Mouse (Mus musculus) midbrain, embryonic 15.5 days (tissue): ENCODE data around the gene Lmcd1. TPM values are rescaled to one million over a fixed set of nuclear protein-coding genes. Genes with fewer than 3 reads are reported as not detected.

Experiments used
- ATAC-seq: fragments of 200-750 bp; cut with Nextera tagmentation; replicated peaks from 2 replicates; pipeline ENCODE4 v1.8.0; 2017; ENCODE audit warnings: moderate TSS enrichment
- H3K27ac ChIP-seq: fragments of 300-500 bp; sonication (generic); 2 replicates; pipeline ENCODE4 v1.5.1; 2015; ENCODE audit warnings: mild to moderate bottlenecking, inconsistent platforms
- H3K27me3 ChIP-seq: fragments of 300-500 bp; sonication (generic); replicated peaks from 2 replicates; pipeline ENCODE4 v1.6.1; 2015; ENCODE audit warnings: inconsistent platforms
- H3K36me3 ChIP-seq: fragments of 300-500 bp; sonication (generic); replicated peaks from 2 replicates; pipeline ENCODE4 v1.6.1; 2015; ENCODE audit warnings: inconsistent platforms
- H3K4me1 ChIP-seq: fragments of 300-500 bp; sonication (generic); 2 replicates; pipeline ENCODE4 v1.6.1; 2015; ENCODE audit warnings: inconsistent platforms
- H3K4me2 ChIP-seq: fragments of 300-500 bp; sonication (generic); 2 replicates; pipeline ENCODE4 v1.6.1; 2015; ENCODE audit warnings: inconsistent platforms, mild to moderate bottlenecking, moderate library complexity
- H3K4me3 ChIP-seq: fragments of 300-500 bp; sonication (generic); 2 replicates; pipeline ENCODE4 v1.5.1; 2015; ENCODE audit warnings: mild to moderate bottlenecking, inconsistent platforms
- H3K9ac ChIP-seq: fragments of 300-500 bp; sonication (generic); 2 replicates; pipeline ENCODE4 v1.6.1; 2015; ENCODE audit warnings: mild to moderate bottlenecking, inconsistent platforms
- H3K9me3 ChIP-seq: fragments of 300-500 bp; sonication (generic); 2 replicates; pipeline ENCODE4 v1.6.1; 2016; ENCODE audit warnings: inconsistent platforms
- WGBS: fragments of 180-500 bp; shearing (Covaris S2); methylation state at CpG from one replicate; pipeline ENCODE4 v1.1.7; 2015; ENCODE audit warnings: mixed read lengths; 5-methylcytosine and 5-hydroxymethylcytosine counted together
- polyA plus RNA-seq: library from polyadenylated mRNA; unstranded; fragments of >200 nt; fragmentation: Nextera tagmentation; extraction: Ambion mirVana; gene quantifications from 2 replicates; pipeline ENCODE4 v1.2.1, GENCODE M21; 2015

The Lmcd1 gene
- polyA plus RNA-seq, 1 experiment from 2014 or later: 9.6 TPM

DNA sequence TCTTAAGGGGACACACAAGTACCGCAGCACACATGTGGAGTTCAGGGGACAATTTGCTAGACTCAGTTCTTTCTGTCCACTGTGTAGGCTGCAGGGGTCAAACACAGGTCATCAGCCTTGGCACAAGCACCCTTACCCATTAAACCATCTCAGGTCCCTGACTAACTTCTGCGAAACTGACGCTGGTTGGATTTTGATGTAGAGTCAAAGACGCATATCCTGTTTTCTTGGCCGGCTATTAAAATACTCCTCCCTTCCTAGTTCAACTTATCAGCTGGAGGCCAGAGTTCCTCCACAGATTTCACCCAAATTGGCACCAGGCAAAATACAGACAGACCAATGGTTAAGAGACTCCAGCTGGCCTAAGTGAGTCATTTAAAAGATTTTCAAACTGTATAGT, 54.2 kb downstream of the Lmcd1 start:
- Histone ChIP-seq H3K9me3 (no peaks in the 10 kb centered on the region), H3K4me2 (no peak overlapping the region), H3K4me3 (no peak overlapping the region), H3K9ac (no peak overlapping the region), H3K4me1 (no peaks in the 10 kb centered on the region), H3K27me3 (no peaks in the 10 kb centered on the region), H3K36me3 (no peaks in the 10 kb centered on the region), H3K27ac (no peak overlapping the region)
- WGBS: 92% methylated on average over 5 of the region's 5 CpGs
- no peak for ATAC-seq

DNA sequence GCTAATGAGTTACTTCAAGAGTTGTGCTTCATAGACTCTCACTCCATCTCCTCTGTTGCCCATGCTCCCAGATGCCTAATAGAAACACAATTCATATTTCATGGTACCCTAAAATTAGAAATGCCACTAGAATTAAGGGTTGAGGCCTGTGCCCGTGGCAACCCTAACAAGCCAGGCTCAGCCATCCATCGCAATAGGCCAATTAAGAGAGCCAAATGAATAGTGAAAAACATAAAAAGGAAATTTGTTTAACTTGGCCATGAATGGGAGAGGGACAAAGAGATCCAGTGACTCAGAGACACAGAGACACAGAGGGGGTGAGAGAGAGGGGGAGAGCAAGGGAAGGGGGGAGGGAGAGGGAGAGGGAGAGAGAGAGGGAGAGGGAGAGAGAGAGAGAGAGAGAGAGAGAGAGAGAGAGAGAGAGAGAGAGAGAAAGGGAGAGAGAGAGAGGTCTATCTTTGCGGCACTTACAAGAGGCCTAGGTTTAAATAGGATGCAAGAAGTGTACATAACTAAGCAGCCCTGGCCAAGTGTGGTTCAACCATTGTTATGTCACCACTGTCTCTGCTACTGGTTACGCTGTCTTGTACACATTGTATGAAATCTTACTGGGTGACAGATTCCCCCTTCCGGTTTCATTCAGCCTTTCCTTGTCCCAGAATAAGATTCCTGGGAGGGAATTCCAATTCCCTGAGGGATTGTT, 57.1 kb downstream of the Lmcd1 start:
- no peaks in the 10 kb centered on the region for H3K4me1 ChIP-seq
- no peak for ATAC-seq
- H3K27ac ChIP-seq: no peak overlapping the region
- H3K9me3 ChIP-seq: no peaks in the 10 kb centered on the region
- H3K4me3 ChIP-seq: no peak overlapping the region
- no peak overlapping the region for H3K9ac ChIP-seq
- no peaks in the 10 kb centered on the region for H3K27me3 ChIP-seq
- no peak overlapping the region for H3K4me2 ChIP-seq
- no peaks in the 10 kb centered on the region for H3K36me3 ChIP-seq
- 69% methylated on average over 5 of the region's 5 CpGs for WGBS

DNA sequence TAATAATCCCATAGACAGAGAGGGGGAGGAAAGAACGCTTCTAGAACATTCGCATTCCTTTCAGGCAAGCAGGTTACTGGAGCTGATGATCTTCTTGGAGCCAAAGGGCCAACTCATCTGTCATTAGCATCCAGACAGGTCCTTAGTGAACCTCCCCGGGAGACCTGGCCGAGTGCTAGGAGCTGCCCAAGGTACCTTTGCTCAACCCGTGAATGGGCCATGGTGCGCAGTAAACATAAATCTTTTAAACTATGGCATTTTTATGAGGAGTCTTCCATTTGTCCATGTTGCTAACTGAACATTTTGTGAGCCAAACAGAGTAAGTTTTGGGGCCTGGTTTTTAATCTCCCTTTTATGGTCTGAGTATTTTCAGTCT, 57.7 kb downstream of the Lmcd1 start:
- Histone ChIP-seq H3K27ac (no peak overlapping the region), H3K4me2 (no peak overlapping the region), H3K9ac (no peak overlapping the region), H3K4me1 (no peaks in the 10 kb centered on the region), H3K36me3 (no peaks in the 10 kb centered on the region), H3K9me3 (no peaks in the 10 kb centered on the region), H3K27me3 (no peaks in the 10 kb centered on the region), H3K4me3 (no peak overlapping the region)
- ATAC-seq: no peak
- WGBS: 86% methylated on average over 6 of the region's 6 CpGs

DNA sequence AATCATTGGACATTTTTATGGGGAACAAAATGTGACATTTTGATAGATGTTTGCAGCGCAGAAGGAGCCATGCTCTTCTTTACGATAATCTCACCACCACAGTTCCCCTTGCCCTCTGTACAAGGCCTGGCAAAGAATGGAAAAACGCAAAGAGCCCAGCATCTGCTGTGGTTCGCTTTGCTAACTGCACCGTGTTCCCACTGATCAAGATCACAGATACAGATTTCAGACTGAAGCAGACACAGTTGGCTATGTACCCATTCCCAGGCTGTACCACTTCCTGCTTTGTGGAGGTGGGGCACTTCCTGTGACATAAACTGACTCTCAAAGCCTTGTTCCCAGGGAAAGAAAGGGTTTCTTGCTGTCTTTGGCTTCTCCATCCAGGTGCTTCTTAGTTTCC, 60.4 kb downstream of the Lmcd1 start:
- no peaks in the 10 kb centered on the region for H3K4me1 ChIP-seq
- H3K4me2 ChIP-seq: no peak overlapping the region
- ATAC-seq: no peak
- no peak overlapping the region for H3K4me3 ChIP-seq
- no peaks in the 10 kb centered on the region for H3K9me3 ChIP-seq
- no peak overlapping the region for H3K9ac ChIP-seq
- 88% methylated on average over 5 of the region's 5 CpGs for WGBS
- H3K36me3 ChIP-seq: no peaks in the 10 kb centered on the region
- no peak overlapping the region for H3K27ac ChIP-seq
- no peaks in the 10 kb centered on the region for H3K27me3 ChIP-seq

DNA sequence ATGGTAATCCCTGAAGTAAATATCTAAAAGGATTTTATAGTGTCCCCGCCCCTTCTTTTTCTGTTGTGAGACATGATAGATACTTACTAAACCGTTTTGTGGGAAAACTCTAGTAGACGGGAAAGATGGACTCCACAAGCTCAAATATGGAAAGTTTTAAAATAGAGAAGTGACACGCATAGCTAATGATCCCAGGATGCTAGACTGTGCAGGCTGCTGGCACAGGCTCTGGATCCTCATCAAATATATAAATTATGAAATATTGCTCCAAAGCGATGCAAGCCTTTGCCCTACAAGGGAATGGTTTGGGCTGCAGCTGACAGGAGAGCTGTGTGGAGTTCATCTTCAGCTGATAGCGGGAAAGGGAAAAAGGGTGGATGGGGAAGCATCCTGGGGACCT, 64.1 kb downstream of the Lmcd1 start:
- no peak for ATAC-seq
- Histone ChIP-seq H3K9me3 (no peaks in the 10 kb centered on the region), H3K9ac (no peak overlapping the region), H3K4me3 (no peak overlapping the region), H3K36me3 (no peaks in the 10 kb centered on the region), H3K4me1 (no peaks in the 10 kb centered on the region), H3K27ac (no peak overlapping the region), H3K27me3 (no peaks in the 10 kb centered on the region), H3K4me2 (no peak overlapping the region)
- WGBS: 83% methylated on average over 6 of the region's 6 CpGs

DNA sequence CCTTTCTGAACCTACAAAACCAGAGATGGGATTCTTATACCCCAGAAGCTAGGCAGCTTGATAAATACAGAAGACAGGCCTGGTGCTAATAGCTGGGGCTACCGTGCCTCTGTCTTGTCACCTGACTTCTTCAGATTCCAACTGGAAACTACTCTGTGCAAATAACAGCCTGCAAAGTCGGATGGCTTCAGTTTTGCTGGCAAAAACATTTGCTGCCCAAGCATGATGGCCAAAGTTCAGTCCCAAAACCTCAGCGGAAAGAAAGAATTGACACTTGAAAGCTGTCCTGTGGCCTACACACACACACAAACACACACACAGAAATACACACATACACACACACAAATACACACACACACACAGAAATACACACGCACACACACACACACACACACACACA, 65.5 kb downstream of the Lmcd1 start:
- 86% methylated on average over 4 of the region's 4 CpGs for WGBS
- Histone ChIP-seq H3K4me3 (no peak overlapping the region), H3K9me3 (no peaks in the 10 kb centered on the region), H3K36me3 (no peaks in the 10 kb centered on the region), H3K4me2 (no peak overlapping the region), H3K4me1 (no peaks in the 10 kb centered on the region), H3K27me3 (no peaks in the 10 kb centered on the region), H3K9ac (no peak overlapping the region), H3K27ac (no peak overlapping the region)
- ATAC-seq: no peak

DNA sequence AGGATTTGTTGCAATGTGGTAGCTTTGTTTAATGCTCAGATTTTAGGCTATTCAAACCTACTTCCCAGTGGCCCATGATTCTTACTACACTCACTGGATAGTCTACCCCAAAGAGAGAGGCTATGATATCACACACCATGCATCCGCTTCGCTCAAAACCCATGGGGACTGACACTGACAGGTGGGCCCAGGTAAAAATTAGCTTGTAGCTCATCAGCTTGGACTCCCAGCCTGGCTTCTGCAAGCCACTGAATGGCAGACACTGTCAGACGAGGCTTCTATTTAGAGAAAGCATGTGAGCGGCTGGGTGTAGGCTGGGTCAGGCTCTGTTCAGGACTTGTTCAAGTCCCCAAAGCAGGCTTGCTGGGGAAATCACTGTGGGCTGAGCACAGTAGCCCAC, 76.9 kb downstream of the Lmcd1 start:
- Histone ChIP-seq H3K27ac (no peak overlapping the region), H3K27me3 (no peaks in the 10 kb centered on the region), H3K36me3 (no peaks in the 10 kb centered on the region), H3K4me1 (no peaks in the 10 kb centered on the region), H3K9me3 (no peaks in the 10 kb centered on the region), H3K9ac (no peak overlapping the region), H3K4me2 (no peak overlapping the region), H3K4me3 (no peak overlapping the region)
- no peak for ATAC-seq
- 94% methylated on average over 4 of the region's 4 CpGs for WGBS

DNA sequence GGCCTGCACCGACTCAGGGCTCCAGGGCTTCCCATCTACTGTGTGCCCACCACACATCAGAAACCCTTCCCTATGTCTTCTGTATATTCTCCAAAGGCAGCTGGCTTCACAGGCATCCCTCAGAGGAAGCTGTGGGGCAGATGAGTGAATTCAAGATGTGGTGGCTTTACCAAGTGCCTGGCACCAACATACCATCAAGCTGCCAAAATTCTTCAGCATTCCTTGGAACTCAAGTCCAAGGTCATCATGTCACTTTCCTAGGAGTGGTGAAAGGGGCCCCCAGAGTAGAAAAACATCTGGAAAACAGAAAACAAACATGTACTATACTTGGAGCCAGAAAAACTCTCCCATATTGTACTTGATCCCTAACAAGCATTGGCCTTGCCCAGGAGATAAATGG, 85.8 kb downstream of the Lmcd1 start:
- Histone ChIP-seq H3K27me3 (no peaks in the 10 kb centered on the region), H3K9me3 (no peaks in the 10 kb centered on the region), H3K9ac (no peak overlapping the region), H3K36me3 (no peaks in the 10 kb centered on the region), H3K4me3 (no peak overlapping the region), H3K27ac (no peak overlapping the region), H3K4me1 (no peaks in the 10 kb centered on the region), H3K4me2 (no peak overlapping the region)
- ATAC-seq: no peak
- 84% methylated on average over 1 of the region's 1 CpGs for WGBS

DNA sequence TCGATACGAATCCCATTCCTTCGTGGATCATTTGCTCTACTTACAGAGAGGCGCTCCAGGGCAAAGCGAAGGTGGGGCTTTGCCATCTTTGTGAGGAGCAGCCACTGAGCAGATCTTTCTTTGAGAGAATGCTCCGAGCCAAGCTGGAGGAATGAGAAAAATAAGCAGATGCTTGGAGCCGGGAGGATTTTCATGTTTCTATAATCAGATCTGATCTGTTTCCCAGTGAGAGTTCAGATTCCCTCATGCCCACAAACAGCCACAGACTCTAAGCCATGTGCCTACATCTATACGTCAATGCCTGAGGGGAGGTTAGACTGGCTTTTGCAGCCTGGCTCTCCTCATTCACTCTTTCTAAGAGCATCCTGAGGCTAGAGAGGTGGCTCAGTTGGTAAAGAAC, 87.1 kb downstream of the Lmcd1 start:
- Histone ChIP-seq H3K27ac (no peak overlapping the region), H3K4me2 (no peak overlapping the region)
- 63% methylated on average over 8 of the region's 8 CpGs for WGBS

DNA sequence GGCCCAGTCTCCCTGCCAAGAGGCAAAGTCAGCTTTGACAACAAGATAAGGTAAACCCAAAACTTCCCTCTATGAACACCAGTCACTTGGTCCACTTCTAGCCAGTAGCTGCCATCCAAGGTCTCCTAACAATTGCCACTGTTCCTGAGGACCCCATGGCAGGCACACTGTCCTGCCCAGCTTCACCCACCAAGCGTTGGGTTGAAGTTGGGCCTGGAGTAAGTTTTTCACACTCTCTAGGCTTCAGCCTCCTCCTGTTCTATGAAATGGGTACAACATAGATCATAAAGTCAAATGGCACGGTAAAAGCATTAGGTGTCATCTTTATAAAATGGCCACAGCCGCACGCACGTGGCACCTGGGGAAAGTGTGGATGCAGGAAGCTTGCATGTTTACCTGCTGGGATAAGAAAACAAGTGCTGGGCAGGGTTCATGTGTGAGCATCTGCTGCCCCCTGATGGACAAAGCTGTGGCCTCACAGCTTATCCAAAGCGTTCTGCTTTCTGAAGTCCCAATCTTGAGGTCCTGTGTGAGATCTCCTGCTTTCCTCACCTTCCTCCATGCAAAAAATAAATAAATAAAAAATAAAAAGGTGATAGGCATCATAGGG, 88.9 kb downstream of the Lmcd1 start:
- peak; percentile 83 for ATAC-seq
- Histone ChIP-seq H3K4me3 (no peak overlapping the region), H3K27me3 (no peaks in the 10 kb centered on the region), H3K27ac (no peak overlapping the region), H3K9me3 (no peaks in the 10 kb centered on the region), H3K4me2 (no peak overlapping the region), H3K36me3 (no peaks in the 10 kb centered on the region), H3K4me1 (no peaks in the 10 kb centered on the region), H3K9ac (no peak overlapping the region)
- WGBS: 43% methylated on average over 6 of the region's 6 CpGs

More for the DNA sequence above, 87.1 kb downstream of the Lmcd1 start:
- Histone ChIP-seq H3K9ac (no peak overlapping the region), H3K4me3 (no peak overlapping the region), H3K36me3 (no peaks in the 10 kb centered on the region), H3K4me1 (no peaks in the 10 kb centered on the region), H3K27me3 (no peaks in the 10 kb centered on the region), H3K9me3 (no peaks in the 10 kb centered on the region)
- ATAC-seq: no peak

DNA sequence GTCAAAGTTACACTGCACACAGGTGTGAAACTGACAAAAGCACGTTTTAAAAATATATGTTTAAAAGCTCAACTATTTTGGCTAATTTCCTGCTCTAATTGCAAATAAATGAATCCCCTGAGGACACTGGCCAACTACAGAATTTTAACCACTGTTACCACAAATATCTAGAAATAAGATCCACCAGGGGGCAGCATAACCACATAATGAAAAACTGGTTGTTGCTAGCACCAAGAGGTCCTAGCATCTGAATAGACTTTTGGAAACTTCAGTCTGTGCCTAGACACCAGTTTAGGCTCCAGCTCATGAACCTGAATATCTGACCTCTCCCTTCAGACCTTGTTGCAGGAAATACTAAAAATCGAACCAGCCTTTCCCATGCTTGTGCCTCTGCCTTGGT, 91.0 kb downstream of the Lmcd1 start:
- Histone ChIP-seq H3K27ac (no peak overlapping the region), H3K9me3 (no peaks in the 10 kb centered on the region), H3K4me1 (no peaks in the 10 kb centered on the region), H3K4me3 (no peak overlapping the region), H3K27me3 (no peaks in the 10 kb centered on the region), H3K9ac (no peak overlapping the region), H3K4me2 (no peak overlapping the region), H3K36me3 (no peaks in the 10 kb centered on the region)
- no peak for ATAC-seq
- WGBS: 47% methylated on average over 2 of the region's 2 CpGs

DNA sequence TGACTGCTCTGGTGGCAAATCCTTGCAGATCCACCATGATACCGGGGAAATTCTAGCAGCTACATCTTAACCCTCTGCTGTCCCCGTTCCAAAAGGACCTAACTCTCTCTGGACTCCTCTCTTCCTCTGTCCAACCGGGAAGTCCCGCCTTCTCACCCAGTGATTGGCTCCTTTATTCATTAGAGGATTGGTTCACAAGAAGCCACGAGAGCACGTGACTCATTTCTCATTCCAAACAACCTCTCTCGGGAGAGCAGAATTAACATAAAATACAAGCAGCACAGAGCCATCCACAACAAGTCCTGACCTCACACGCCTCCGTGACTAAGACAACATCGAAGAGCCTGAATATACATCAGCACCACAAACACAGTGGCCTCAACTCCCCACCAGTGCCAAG, 91.7 kb downstream of the Lmcd1 start:
- no peak overlapping the region for H3K27ac ChIP-seq
- H3K36me3 ChIP-seq: no peaks in the 10 kb centered on the region
- no peak overlapping the region for H3K9ac ChIP-seq
- no peak overlapping the region for H3K4me2 ChIP-seq
- H3K4me1 ChIP-seq: no peaks in the 10 kb centered on the region
- WGBS: 73% methylated on average over 10 of the region's 10 CpGs
- no peaks in the 10 kb centered on the region for H3K9me3 ChIP-seq
- H3K27me3 ChIP-seq: no peaks in the 10 kb centered on the region
- no peak overlapping the region for H3K4me3 ChIP-seq
- ATAC-seq: no peak

DNA sequence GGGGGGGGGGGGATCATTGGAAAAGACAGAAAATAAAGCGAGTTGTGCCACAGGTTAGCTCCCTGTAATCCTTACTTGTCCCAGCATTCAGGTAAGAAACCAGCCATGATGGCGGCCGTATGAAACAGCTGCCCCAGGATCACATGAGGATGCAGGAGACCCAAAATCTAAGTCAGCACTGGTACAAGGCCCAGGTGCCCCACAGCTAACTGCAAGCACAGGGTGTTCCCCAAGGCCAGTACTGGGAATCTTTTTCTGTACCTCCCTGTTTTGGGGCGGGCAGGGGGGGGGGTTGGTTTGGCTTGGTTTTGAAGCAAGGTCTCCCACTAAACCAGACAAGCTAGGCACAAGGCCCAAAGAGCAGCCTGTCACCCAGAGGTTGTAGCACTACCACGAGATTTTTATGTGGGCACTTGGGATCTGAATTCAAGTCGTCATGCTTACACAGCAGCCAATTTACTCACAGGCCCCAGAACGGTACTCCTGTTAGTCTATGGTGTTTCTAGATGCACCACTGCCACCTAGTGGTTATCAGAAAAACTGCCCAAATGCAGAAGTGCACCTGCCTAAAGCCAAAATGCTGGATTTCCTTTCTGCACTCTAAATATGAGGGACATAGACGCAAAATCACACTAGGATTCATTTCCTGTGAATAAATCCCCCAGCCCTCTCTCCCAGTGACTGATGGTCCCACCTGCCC, 100.5 kb downstream of the Lmcd1 start:
- Histone ChIP-seq H3K4me3 (no peak overlapping the region), H3K4me1 (no peaks in the 10 kb centered on the region), H3K9ac (no peak overlapping the region), H3K27ac (no peak overlapping the region), H3K27me3 (no peaks in the 10 kb centered on the region), H3K36me3 (no peaks in the 10 kb centered on the region), H3K4me2 (no peak overlapping the region), H3K9me3 (no peaks in the 10 kb centered on the region)
- WGBS: 47% methylated on average over 8 of the region's 8 CpGs
- ATAC-seq: peak; percentile 76
